Mouse (Mus musculus) layer of hippocampus, postnatal 36 days (tissue): ENCODE measurements around the gene Gzmk. TPM values are rescaled to one million over a fixed set of nuclear protein-coding genes. Genes with fewer than 3 reads are reported as not detected.

Experiments
- DNase-seq, 2 experiments: peaks; one replicate each; pipeline ENCODE4 v3.0.0; 2022
- total RNA-seq, 2 experiments: library from RNA; stranded (reverse); gene quantifications; 2 replicates each; pipeline ENCODE4 v1.2.3; 2021

The Gzmk gene
- total RNA-seq, 2 experiments from 2014 or later: 0.38 TPM; not detected in 1

DNA sequence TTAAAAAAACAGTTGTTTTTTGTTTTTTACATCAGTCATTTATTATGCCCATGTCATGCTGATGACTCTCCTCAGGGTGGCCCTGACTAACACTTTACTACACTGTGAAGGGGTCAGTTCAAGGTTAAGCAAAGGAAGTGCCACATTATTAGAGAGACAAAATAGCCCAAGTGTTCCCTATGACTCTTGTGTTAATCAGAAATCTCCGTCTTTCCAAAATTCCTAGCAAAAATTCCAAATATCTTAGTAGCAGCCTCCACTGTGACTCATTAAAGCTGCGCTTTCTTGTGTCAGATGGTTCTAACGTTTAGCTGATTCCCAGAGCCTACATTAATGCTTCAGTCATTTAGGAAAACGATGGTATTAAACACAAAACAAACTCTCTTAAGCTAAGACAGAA lies 23.5 kb downstream of the Gzmk start:
- DNase-seq: no peak

DNA sequence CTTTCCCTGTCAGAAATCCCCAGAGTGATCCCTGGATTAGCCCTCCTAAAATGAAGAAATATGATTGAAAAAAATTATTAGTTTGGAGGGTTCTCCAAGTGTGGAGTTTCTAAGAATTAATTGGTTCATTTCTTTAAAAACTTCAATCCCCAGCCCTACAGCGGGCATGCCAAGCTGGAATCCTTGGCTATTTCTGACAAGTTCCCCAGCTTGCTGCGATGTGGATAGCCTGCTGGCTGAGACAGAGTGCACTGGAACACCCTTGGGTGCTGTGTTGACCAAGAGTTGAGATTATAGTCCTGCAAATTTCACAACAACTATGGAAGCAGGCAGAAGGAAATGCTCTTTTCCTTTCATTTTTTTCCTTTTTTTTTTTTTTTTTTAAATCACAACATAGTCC lies 24.1 kb downstream of the Gzmk start:
- DNase-seq: no peak

DNA sequence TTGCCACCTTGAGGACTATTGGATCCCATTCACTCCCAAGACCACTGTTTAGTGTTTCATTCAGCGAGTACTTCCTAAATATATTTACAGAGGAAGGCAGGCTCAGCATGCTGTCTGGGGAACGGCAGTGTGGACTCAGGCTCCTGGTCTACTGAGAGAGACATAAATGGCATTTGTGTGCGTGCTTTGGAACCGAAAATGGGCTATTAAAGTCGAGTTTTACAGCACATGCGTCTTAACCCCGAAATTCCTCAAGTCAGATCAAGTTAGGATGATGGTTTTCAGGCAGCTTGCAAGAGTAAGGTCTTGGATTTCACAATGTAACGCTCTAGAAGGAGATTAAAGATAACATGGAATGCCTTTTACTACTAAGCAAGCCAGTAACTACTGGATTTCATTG lies 25.0 kb downstream of the Gzmk start:
- DNase-seq: no peak

GRCm38 (mm10) chr13:113199331-113199730 lies 26.4 kb downstream of the Gzmk start:
- DNase-seq: no peak

DNA sequence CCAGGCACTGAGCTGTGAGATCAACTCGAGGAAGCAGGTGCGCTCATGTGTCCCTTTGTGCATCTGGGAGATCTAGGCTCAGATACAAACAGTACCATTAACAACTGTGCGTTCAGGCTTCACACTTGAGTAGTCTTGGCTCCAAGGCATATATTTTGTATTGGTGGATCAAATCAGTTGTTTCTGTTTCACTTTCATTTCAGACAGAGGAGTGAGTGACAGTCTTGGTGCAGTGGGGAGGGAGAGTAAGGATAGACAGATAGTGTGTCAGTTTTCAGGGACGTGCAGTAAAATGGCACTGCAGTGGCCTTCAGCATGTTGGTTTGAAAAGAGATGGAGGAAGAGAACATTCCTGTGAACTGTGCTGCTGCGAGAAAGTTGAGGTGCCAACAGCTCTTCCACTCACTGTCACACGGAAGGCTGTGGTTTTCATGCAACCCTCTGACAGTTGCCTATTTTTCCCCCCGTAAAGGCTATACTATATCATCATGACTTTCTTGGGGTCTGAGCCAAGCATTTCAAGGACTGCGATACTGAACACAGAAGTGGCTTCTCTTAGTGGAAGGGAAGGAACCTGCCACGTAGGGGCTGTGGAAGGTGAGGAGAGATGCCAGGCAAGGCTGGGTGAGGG lies 27.7 kb downstream of the Gzmk start:
- DNase-seq: no peak

DNA sequence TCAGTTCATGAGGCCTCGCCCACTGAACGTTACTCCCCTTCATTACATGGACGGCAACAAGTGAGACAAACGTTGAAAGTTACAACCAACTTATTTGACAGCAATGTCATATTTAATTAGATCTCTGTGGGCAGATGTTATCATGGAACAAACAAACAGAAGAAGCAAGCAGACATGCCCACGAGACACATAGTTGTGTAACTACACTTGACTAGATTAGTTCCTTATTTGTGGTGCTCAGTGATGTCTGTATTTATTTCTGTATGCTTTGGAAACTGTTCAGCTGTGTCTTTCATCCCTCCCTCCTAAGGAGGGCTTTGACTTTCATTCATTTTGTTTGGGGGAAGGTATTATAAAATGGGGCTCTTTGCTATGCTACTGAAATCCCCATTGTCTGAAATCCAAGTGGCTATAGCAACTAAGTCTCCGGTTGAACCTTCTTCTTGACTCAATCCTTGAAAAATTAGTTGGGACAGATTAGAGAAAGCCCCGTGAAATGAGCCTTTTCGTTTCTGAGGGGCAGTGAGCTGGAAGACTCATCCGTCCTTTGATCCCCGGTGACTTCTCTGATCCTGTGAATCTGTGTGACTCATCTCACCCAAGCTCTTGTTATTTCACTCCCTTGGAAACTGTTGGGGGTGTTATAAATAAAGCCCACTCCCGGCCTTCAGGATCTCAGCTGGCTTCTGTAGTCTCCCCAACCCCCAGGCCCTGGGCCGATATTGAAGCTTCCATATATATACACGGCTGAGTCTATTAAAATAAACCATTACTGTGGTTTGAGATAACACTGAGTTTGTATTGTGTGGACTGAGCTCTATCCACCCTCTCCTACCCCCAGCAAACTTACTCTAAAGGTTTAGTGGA lies 28.7 kb downstream of the Gzmk start:
- DNase-seq: no peak

DNA sequence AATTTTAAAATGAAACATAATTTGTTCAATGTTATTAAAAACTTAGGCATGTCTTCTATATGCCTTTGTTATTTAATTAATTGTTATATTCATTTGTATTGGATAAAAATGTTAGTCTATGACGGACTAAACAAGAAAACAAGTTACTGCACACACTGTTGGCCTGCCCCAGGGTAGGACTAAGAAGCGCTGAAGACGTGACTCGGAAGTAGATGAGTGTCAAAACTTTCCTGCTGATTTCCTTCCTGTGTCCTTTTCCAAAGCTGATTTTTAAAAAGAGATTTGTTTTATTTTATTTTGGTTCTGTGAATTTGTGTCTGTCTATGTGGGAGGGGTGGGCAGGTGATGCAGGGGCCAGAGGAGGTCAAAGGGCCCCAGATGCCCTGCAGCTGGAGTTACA lies 42.0 kb downstream of the Gzmk start:
- DNase-seq: no peak

DNA sequence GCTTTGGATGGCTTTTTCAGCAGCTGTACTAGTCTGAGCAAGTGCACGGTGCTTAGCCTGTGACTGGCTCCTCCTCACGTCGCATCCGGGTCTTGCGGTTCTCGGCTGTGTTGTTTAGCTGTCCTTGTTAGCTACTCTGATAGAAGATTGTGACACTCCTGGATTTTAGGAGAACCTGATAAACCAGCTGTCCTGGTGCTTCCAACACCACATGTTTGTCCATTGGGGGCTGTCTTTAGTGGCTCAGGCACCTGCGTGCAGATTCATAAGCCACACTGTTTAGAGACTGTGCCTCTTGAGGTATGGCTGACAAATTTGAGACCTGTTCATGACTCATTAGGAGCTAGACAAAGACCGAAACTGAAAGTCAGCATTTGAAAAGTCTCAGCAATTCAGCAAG lies 42.4 kb downstream of the Gzmk start:
- no peak for DNase-seq

DNA sequence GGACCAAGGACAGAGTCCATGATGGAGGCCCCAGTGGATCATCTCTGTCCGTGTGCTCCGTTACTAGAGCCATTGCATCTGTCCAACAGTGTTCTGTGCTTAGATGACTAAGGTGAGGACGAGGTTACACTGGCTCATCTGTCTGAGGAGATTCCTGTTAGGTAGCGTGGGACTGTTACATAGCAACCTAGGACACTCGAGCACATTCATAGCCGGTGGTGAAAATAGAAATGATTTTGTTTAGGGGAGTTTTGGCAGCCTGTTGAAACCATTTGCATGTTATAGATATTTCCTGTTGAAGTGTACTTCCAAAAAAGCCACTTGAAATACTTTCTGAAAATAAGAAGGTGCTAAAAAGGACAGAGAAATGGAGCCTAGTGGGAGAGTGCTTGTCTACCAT lies 51.5 kb downstream of the Gzmk start:
- DNase-seq: no peak

DNA sequence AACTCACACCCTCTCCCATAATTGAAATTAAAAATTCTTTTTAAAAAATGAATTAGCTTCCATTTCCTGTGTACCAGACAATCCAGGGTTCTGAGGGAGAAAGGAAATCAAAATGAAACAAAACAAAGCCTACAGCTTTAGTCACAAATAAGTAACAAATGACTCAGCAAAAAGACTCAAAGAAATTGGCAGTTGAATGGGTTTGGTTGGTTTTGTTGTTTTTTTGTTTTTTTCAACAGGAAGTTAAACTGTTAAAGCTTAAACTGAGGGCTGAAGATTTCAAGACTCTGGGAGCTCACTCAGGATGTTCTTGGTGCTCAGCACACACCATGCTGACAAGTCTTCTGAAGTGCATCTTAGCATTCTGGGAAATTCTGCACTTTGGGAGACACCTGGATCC lies 55.5 kb downstream of the Gzmk start:
- no peak for DNase-seq

GRCm38 (mm10) chr13:113168018-113168534 lies 57.6 kb downstream of the Gzmk start:
- no peak for DNase-seq

DNA sequence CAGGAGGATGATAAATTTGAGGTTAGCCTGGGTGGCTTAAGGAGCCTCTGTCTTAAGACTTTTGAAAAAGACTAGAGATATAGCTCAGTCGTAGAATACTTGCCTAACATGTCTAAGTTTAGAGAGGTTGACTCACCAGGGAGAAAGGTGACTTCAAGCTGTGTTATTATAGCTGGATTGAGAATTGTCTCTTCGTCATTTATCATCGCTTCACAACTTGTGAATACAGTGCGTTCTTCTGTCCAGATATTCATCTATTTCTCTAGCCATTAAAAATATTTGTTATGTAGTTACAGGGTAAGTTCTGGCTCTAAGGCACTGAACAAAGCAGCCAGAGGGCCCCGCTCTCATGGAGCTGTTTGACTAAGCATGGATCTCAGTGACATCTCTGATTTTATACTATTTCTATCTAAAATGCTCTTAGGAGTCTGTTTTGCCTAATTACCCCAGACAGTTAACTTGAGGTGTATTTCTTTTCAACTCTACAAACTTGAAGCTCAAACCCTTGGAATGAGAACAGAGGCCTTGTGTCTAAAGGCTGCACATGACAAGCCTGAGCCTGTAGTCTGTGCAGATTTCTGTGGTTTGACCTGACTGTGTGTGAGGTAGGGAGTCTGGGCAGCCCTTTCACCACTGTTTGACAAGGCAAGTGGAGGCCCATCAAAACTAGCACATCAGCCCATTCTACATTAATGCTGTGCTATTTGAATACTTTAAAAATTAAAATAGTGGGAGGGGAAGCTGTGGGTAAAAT lies 61.3 kb downstream of the Gzmk start:
- no peak for DNase-seq

GRCm38 (mm10) chr13:113151556-113151955 lies 74.2 kb downstream of the Gzmk start:
- no peak for DNase-seq

DNA sequence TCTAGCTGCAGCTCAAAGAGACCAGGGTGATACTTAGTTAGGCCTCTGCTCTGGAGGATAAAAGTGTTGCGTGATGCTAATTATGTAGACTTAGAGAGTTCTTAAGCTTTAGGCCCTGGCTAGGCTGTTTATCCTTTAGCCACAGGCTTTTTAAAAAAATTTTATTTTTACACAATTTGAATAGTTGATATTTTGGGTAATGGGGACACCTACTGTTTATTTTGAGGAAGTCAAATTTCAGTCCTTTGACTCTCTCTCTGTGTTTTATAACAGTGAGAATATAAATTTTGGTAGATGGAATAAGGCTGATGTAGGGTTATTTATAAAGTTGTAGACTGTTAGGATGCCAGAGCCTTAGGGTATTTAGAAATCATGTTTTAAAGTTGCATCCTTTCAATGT lies 86.1 kb downstream of the Gzmk start:
- DNase-seq: no peak

GRCm38 (mm10) chr13:113129974-113130373 lies 95.7 kb downstream of the Gzmk start:
- no peak for DNase-seq

Other genes with a start within 250 kb of the Gzmk start
- 1 to 10 TPM; 4.3 to 5.0 TPM for gene Ccno, start 238.1 kb downstream of the Gzmk start, total RNA-seq
- under 1 TPM; 0.42 to 0.66 TPM for gene Mcidas, start 232.1 kb downstream of the Gzmk start, total RNA-seq
- gene Cdc20b, start 190.8 kb downstream of the Gzmk start, total RNA-seq: not detected
- gene Gpx8, start 179.5 kb downstream of the Gzmk start, total RNA-seq: 10 to 100 TPM; 10.1 to 10.9 TPM
- not detected for gene Gzma, start 124.9 kb downstream of the Gzmk start, total RNA-seq
- not detected for gene Esm1, start 16.2 kb downstream of the Gzmk start, total RNA-seq
- under 1 TPM; 0.87 to 0.88 TPM for gene BC067074, start 67.3 kb upstream of the Gzmk start, total RNA-seq